Mouse (Mus musculus) T-cell, adult 66 days (primary cell): Measurements from ENCODE around the gene Olfr376. TPM values are rescaled to one million over a fixed set of nuclear protein-coding genes. Genes with fewer than 3 reads are reported as not detected.

Source experiments
- total RNA-seq, 2 experiments: library from RNA; stranded (reverse); gene quantifications; 3 replicates in 1 of 2; 4 replicates in 1 of 2; pipeline ENCODE4 v1.2.4; 2023

The Olfr376 gene
- not detected for total RNA-seq

GRCm38 (mm10) chr11:73370946-73371345 lies at the start of gene Olfr376:
Gene Olfr376, plus strand, starts transcription at chr11:73371246.

DNA sequence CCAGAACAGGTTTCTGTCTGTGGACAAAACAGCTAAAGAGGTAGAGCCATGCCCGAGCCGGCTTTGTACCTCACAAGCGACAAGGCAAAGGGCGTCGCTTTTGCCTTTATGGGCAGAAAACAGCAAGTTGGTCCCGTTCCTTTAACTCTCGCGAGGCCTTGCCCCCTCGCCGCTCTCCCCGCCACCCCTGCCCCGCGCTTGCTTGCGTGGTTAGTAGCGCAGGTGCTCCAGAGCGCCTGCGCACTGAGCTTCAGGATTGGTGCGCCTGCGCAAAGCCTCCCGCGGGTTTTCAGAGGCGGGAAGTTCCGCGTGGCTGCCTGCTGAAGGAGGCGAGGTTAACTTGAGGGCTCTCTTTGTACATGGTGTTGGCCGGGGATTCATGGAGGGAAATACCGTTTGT lies 41.6 kb upstream of the Olfr376 start, which contains the start of the genes Aspa, Gm49340 and Spata22:
Aspa (minus strand) TSS at position 155 of the 400 bp plus-strand sequence.
Gm49340 (plus strand) TSS at position 300 of the 400 bp plus-strand sequence.
Spata22 (plus strand) TSS at position 300 of the 400 bp plus-strand sequence.

GRCm38 (mm10) chr11:73350483-73350882 lies 20.6 kb upstream of the Olfr376 start, which contains the start of gene Olfr20:
Gene Olfr20, plus strand, starts transcription at chr11:73350783.

DNA sequence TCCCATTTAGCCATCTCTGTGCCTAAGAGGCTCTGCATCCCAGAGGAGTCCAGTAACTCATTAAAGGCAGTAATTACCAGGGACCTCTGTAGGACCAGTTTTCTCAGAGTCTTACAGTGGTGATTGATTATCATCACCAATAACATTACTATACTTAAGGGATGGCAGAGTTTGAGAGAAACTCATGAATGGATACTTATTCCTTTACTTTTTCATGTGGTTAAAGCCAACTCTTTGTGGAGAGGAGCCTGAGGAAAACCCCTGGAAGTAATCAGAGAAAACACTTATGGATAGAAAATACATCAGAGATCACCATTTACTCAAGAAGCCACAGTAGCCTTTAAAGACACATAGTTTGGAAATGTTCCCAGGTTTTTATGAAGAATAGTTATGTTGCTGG lies 28.5 kb downstream of the Olfr376 start, which contains the start of gene Olfr1:
Olfr1 (minus strand) TSS at position 101 of the 400 bp plus-strand sequence.

Other genes starting within 250 kb of the Olfr376 start
- 1 to 10 TPM; 2.6 to 3.0 TPM for gene Haspin, start 233.0 kb upstream of the Olfr376 start, total RNA-seq
- under 1 TPM in 1 of 2 experiments, not detected in 1; 0.76 TPM for gene P2rx5, start 210.8 kb upstream of the Olfr376 start, total RNA-seq
- gene Emc6, start 194.2 kb upstream of the Olfr376 start, total RNA-seq, result 10 to 100 TPM; 45.0 to 48.6 TPM
- gene Tax1bp3, start 194.2 kb upstream of the Olfr376 start, total RNA-seq, result 1 to 10 TPM; 8.7 to 9.8 TPM
- 10 to 100 TPM; 17.6 to 19.5 TPM for gene Ctns, start 172.2 kb upstream of the Olfr376 start, total RNA-seq
- 1 to 10 TPM; 5.7 to 6.6 TPM for gene Shpk, start 171.8 kb upstream of the Olfr376 start, total RNA-seq
- gene Trpv1, start 137.0 kb upstream of the Olfr376 start, total RNA-seq, result not detected
- not detected for gene Trpv3, start 103.9 kb upstream of the Olfr376 start, total RNA-seq
- gene Aspa, start 41.6 kb upstream of the Olfr376 start, total RNA-seq, result not detected
- not detected for gene Gm49340, start 41.5 kb upstream of the Olfr376 start, total RNA-seq
- gene Spata22, start 41.5 kb upstream of the Olfr376 start, total RNA-seq, result not detected
- gene Olfr20, start 20.5 kb upstream of the Olfr376 start, total RNA-seq, result not detected
- gene Olfr1, start 28.4 kb downstream of the Olfr376 start, total RNA-seq, result not detected
- not detected for gene Olfr378, start 57.2 kb downstream of the Olfr376 start, total RNA-seq
- not detected for gene Olfr380, start 86.3 kb downstream of the Olfr376 start, total RNA-seq
- not detected for gene Olfr381, start 120.4 kb downstream of the Olfr376 start, total RNA-seq
- gene Olfr382, start 146.0 kb downstream of the Olfr376 start, total RNA-seq, result not detected
- not detected for gene Olfr385, start 221.8 kb downstream of the Olfr376 start, total RNA-seq
- not detected for gene Olfr384, start 227.3 kb downstream of the Olfr376 start, total RNA-seq